In the genomic region with DNA sequence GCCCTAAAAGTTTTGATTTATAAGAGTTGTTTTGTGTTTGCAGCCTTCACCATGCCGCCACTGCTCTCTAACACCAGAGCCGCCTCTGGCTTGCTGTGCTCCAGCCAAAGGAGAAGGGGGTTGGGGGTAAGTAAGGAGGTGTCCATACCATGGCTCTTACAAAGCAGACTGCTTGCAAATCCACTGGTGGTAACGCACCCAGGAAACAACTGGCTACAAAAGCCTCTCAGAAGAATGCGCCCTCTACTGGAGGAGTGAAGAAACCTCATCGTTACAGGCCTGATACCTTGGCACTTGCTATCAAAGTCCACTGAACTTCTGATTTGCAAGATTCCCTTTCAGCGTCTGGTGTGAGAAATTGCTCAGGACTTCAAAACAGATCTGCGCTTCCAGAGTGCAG, we compare ENCODE assay signal across 9 mouse cellular contexts. TPM values are rescaled to one million over a fixed set of nuclear protein-coding genes. Genes with fewer than 3 reads are reported as not detected.
DNase-seq lines count a peak whose midpoint lies in the region; TF ChIP-seq lines count a peak whose summit lies in the region.
"Had no signal": no experiment of that assay in that cellular context is flagged by ENCODE, and none has a peak within 500 bp of the region (broad histone marks: within the 10 kb centered on the region; RNA-seq: fewer than 3 reads in every experiment).

No protein-coding gene starts in this region.

- no peak overlapping the region for H3K4me3 ChIP-seq in left cerebral cortex, adult 2 months
- H3K4me3 ChIP-seq in MEL (ENCODE audit: control insufficient read depth in 1 of 2, insufficient read depth in 1 of 2, low read depth in 2 of 2, low read length in 2 of 2) = no peak overlapping the region
- H3K4me3 ChIP-seq: neural tube, embryonic 12.5 days had no signal

- peak; percentile 56 for TF ChIP-seq CTCF in left cerebral cortex, adult 2 months (IDR thresholded peaks at IDR 0.05)
- TF ChIP-seq CTCF in MEL (IDR thresholded peaks at IDR 0.05 in 2 of 3, conservative IDR thresholded peaks at IDR 0.05 in 1 of 3; ENCODE audit: control insufficient read depth in 1 of 3, insufficient read depth in 1 of 3, low read depth in 2 of 3, low read length in 3 of 3, poor library complexity in 1 of 3, severe bottlenecking in 1 of 3) = peak; percentile 14 to 41 (median 34); a peak in 5 of 6 replicates

- no peak for DNase-seq in left cerebral cortex, adult 2 months (ENCODE audit: extremely low spot score in 1 of 2, low spot score in 2 of 2)
- DNase-seq in left cerebral cortex, postnatal 14 days (ENCODE audit: low spot score in 2 of 2) = no peak
- no peak for DNase-seq in MEL (ENCODE audit: low read depth, low spot score)
- DNase-seq in embryo, embryonic 9.5 days (ENCODE audit: extremely low spot score) = peak; percentile 26
- DNase-seq in naive thymus-derived CD4-positive, alpha-beta T cell, adult 2 months (ENCODE audit: low read depth) = peak; percentile 78
- no peak for DNase-seq in ovary, adult 18-20 months (ENCODE audit: low spot score)
- no peak for DNase-seq in spleen, adult 18-20 months
- no peak for DNase-seq in layer of hippocampus, postnatal 10 days (ENCODE audit: low spot score in 2 of 2)

- peaks cover 0 to 2% of the 10 kb centered on the region in 2 experiments; a peak in 2 of 4 replicates for H3K36me3 ChIP-seq in MEL (ENCODE audit: control insufficient read depth in 1 of 2, insufficient read depth in 2 of 2, low read length in 2 of 2)
- H3K36me3 ChIP-seq: neural tube, embryonic 12.5 days had no signal

- H3K27me3 ChIP-seq in MEL (ENCODE audit: control insufficient read depth in 1 of 2, insufficient read depth in 2 of 2, low read length in 2 of 2) = no peaks in the 10 kb centered on the region
- H3K27me3 ChIP-seq: neural tube, embryonic 12.5 days had no signal

- no peak overlapping the region for H3K27ac ChIP-seq in left cerebral cortex, adult 2 months
- no peak overlapping the region for H3K27ac ChIP-seq in MEL (ENCODE audit: control insufficient read depth, low read depth, low read length)
- H3K27ac ChIP-seq: neural tube, embryonic 12.5 days had no signal

- intact Hi-C loops in left cerebral cortex, adult 2 months (cut with DNase I) = no loop called here
- intact Hi-C loops in left cerebral cortex, postnatal 14 days (cut with DNase I) = loop anchor here (10.0 kb wide), 1 partner anchor 124 kb away; the partner anchor contains the start of genes Chp1 and Exd1

- TF ChIP-seq EP300 in MEL (IDR thresholded peaks at IDR 0.05; ENCODE audit: low read depth in 1 of 2, low read length in 2 of 2) = no peak

- H3K9me3 ChIP-seq in MEL (replicated peaks; ENCODE audit: insufficient read depth, low read length) = no peaks in the 10 kb centered on the region
- H3K9me3 ChIP-seq: neural tube, embryonic 12.5 days had no signal

- no peaks in the 10 kb centered on the region for H3K79me2 ChIP-seq in MEL (ENCODE audit: control insufficient read depth, insufficient read depth, low read length, poor library complexity)

- H3K9ac ChIP-seq in MEL (ENCODE audit: control insufficient read depth, low read depth, low read length, poor library complexity, severe bottlenecking) = no peak overlapping the region
- H3K9ac ChIP-seq: neural tube, embryonic 12.5 days had no signal

- TF ChIP-seq POLR2A in MEL (IDR thresholded peaks at IDR 0.05; ENCODE audit: control insufficient read depth in 1 of 2, insufficient read depth in 1 of 2, low read depth in 1 of 2, low read length in 2 of 2, poor library complexity in 1 of 2) = no peak

- peaks cover 0 to 2% of the 10 kb centered on the region in 2 experiments; a peak in 1 of 4 replicates for H3K4me1 ChIP-seq in MEL (ENCODE audit: control insufficient read depth in 1 of 2, insufficient read depth in 2 of 2, low read length in 2 of 2)
- H3K4me1 ChIP-seq: neural tube, embryonic 12.5 days had no signal

- TF ChIP-seq RAD21 in MEL (IDR thresholded peaks at IDR 0.05; ENCODE audit: low read depth, low read length) = no peak

TF ChIP-seq in MEL, 35 proteins besides CTCF, POLR2A, EP300 and RAD21:
- TF ChIP-seq MAX (IDR thresholded peaks at IDR 0.05; ENCODE audit: low read length) (no peak), ZC3H11A (IDR thresholded peaks at IDR 0.05; ENCODE audit: low read depth, low read length) (no peak), ZKSCAN1 (IDR thresholded peaks at IDR 0.05; ENCODE audit: low read depth, low read length) (no peak), JUND (IDR thresholded peaks at IDR 0.05; ENCODE audit: low read depth, low read length) (no peak), MAZ (IDR thresholded peaks at IDR 0.05; ENCODE audit: low read depth, low read length) (no peak), USF2 (IDR thresholded peaks at IDR 0.05; ENCODE audit: borderline replicate concordance in 1 of 2, insufficient read depth in 1 of 2, low read depth in 1 of 2, low read length in 2 of 2) (no peak), TAL1 (IDR thresholded peaks at IDR 0.05; ENCODE audit: low read length) (no peak), GABPA (IDR thresholded peaks at IDR 0.05; ENCODE audit: low read depth, low read length) (no peak), UBTF (IDR thresholded peaks at IDR 0.05; ENCODE audit: borderline replicate concordance, insufficient read depth, low read depth, low read length) (no peak), CHD2 (IDR thresholded peaks at IDR 0.05; ENCODE audit: low read length) (no peak), RCOR1 (IDR thresholded peaks at IDR 0.05; ENCODE audit: low read depth, low read length) (no peak), MEF2A (IDR thresholded peaks at IDR 0.05; ENCODE audit: extremely low read depth, insufficient replicate concordance, low read depth, low read length, poor library complexity, severe bottlenecking) (no peak), POLR2AphosphoS2 (IDR thresholded peaks at IDR 0.05; ENCODE audit: low read length) (no peak), SMC3 (IDR thresholded peaks at IDR 0.05; ENCODE audit: low read depth, low read length) (no peak), E2F4 (IDR thresholded peaks at IDR 0.05; ENCODE audit: borderline replicate concordance, low read depth, low read length) (no peak), USF1 (IDR thresholded peaks at IDR 0.05; ENCODE audit: low read depth, low read length) (no peak), NRF1 (IDR thresholded peaks at IDR 0.05; ENCODE audit: insufficient read depth, low read depth, low read length, poor library complexity, severe bottlenecking) (no peak), KAT2A (conservative IDR thresholded peaks at IDR 0.05; ENCODE audit: low read depth, low read length) (no peak), SIN3A (IDR thresholded peaks at IDR 0.05; ENCODE audit: low read length) (no peak)

RNA-seq across cellular contexts. Expression of gene Rtf1, which starts 5.9 kb away (rescaled TPM):
- 10 to 100 TPM; 61.4 to 62.5 TPM for total RNA-seq in left cerebral cortex, adult 2 months (2021)
- 10 to 100 TPM; 59.6 to 61.6 TPM for total RNA-seq in left cerebral cortex, postnatal 14 days (2021)
- 10.6 and 12.8 TPM in 2 replicates for total RNA-seq in MEL (2012; rRNA removed)
- polyA plus RNA-seq in MEL (2012; ENCODE audit: insufficient read depth in 1 of 2, insufficient read length in 2 of 2, low read depth in 1 of 2, low replicate concordance in 2 of 2, missing spikeins in 1 of 2) = 10 to 100 TPM in 1 of 2 experiments, not detected in 1; 46.0 TPM
- total RNA-seq in layer of hippocampus, postnatal 10 days (2021) = 10 to 100 TPM; 58.0 to 63.0 TPM

RNA-seq across cellular contexts. Expression of gene Ndufaf1, which starts 6.4 kb away (rescaled TPM):
- total RNA-seq in left cerebral cortex, adult 2 months (2021) = 10 to 100 TPM; 32.5 to 35.5 TPM
- 10 to 100 TPM; 27.7 to 30.3 TPM for total RNA-seq in left cerebral cortex, postnatal 14 days (2021)
- 25.3 and 25.8 TPM in 2 replicates for total RNA-seq in MEL (2012; rRNA removed)
- polyA plus RNA-seq in MEL (2012; ENCODE audit: insufficient read depth in 1 of 2, insufficient read length in 2 of 2, low read depth in 1 of 2, low replicate concordance in 2 of 2, missing spikeins in 1 of 2) = 10 to 100 TPM in 1 of 2 experiments, not detected in 1; 18.0 TPM
- 10 to 100 TPM; 27.0 to 27.8 TPM for total RNA-seq in layer of hippocampus, postnatal 10 days (2021)

RNA-seq across cellular contexts. Expression of gene Oip5, which starts 50.7 kb away (rescaled TPM):
- total RNA-seq in left cerebral cortex, adult 2 months (2021) = 1 to 10 TPM in 1 of 2 experiments, under 1 TPM in 1; 0.86 to 1.0 TPM
- total RNA-seq in left cerebral cortex, postnatal 14 days (2021) = 1 to 10 TPM; 1.2 to 1.7 TPM
- total RNA-seq in MEL (2012; rRNA removed) = 18.1 and 26.4 TPM in 2 replicates
- polyA plus RNA-seq in MEL (2012; ENCODE audit: insufficient read depth in 1 of 2, insufficient read length in 2 of 2, low read depth in 1 of 2, low replicate concordance in 2 of 2, missing spikeins in 1 of 2) = 10 to 100 TPM in 1 of 2 experiments, not detected in 1; 29.6 TPM
- total RNA-seq in layer of hippocampus, postnatal 10 days (2021) = 1 to 10 TPM; 3.6 to 4.8 TPM

RNA-seq across cellular contexts. Expression of gene Nusap1, which starts 50.9 kb away (rescaled TPM):
- total RNA-seq in left cerebral cortex, adult 2 months (2021) = under 1 TPM; 0.26 to 0.29 TPM
- 1 to 10 TPM in 1 of 2 experiments, under 1 TPM in 1; 0.57 to 1.3 TPM for total RNA-seq in left cerebral cortex, postnatal 14 days (2021)
- 17.0 and 25.0 TPM in 2 replicates for total RNA-seq in MEL (2012; rRNA removed)
- 10 to 100 TPM in 1 of 2 experiments, not detected in 1; 28.2 TPM for polyA plus RNA-seq in MEL (2012; ENCODE audit: insufficient read depth in 1 of 2, insufficient read length in 2 of 2, low read depth in 1 of 2, low replicate concordance in 2 of 2, missing spikeins in 1 of 2)
- 1 to 10 TPM; 3.5 to 3.7 TPM for total RNA-seq in layer of hippocampus, postnatal 10 days (2021)

Comparison
In these comparisons a context has a peak if more than half of its experiments do, and no peak if none do; other contexts are left out.
1. DNase-seq: peak in embryo, embryonic 9.5 days (single experiment) and naive thymus-derived CD4-positive, alpha-beta T cell, adult 2 months (single experiment); none in left cerebral cortex, adult 2 months (0 of 2), left cerebral cortex, postnatal 14 days (0 of 2), MEL (single experiment), ovary, adult 18-20 months (single experiment), spleen, adult 18-20 months (0 of 2) and layer of hippocampus, postnatal 10 days (0 of 2).